In genomic region chr11:67081125-67081649, GRCm38 (mm10) we compare ENCODE assay signal across 9 mouse cellular contexts. TPM values are rescaled to one million over a fixed set of nuclear protein-coding genes. Genes with fewer than 3 reads are reported as not detected.
DNase-seq lines count a peak whose midpoint lies in the region; ATAC-seq and TF ChIP-seq lines count a peak whose summit lies in the region.
"Had no signal": no experiment of that assay in that cellular context is flagged by ENCODE, and none has a peak within 500 bp of the region (broad histone marks: within the 10 kb centered on the region; RNA-seq: fewer than 3 reads in every experiment).

No protein-coding gene starts in this region.

- no peak for TF ChIP-seq POLR2A in brain, embryonic 14.5 days (IDR thresholded peaks at IDR 0.05; ENCODE audit: borderline replicate concordance, extremely low read depth, insufficient read depth, insufficient read length, poor library complexity, severe bottlenecking)

- H3K27ac ChIP-seq in heart, embryonic 12.5 days (ENCODE audit: poor library complexity, severe bottlenecking), result no peak overlapping the region
- no peak overlapping the region for H3K27ac ChIP-seq in lung, embryonic 16.5 days (ENCODE audit: low read length)

- no peak overlapping the region for H3K4me3 ChIP-seq in heart, embryonic 12.5 days
- no peak overlapping the region for H3K4me3 ChIP-seq in lung, embryonic 16.5 days (ENCODE audit: low read length)
- H3K4me3 ChIP-seq: megakaryocyte, embryonic 14.5 days had no signal

- H3K9me3 ChIP-seq in heart, embryonic 12.5 days (replicated peaks), result no peaks in the 10 kb centered on the region
- no peaks in the 10 kb centered on the region for H3K9me3 ChIP-seq in lung, embryonic 16.5 days (ENCODE audit: control insufficient read depth, low read length)

- intact Hi-C loops in heart, postnatal 25 days (cut with DNase I), result no loop called here

- no peak for DNase-seq in heart, postnatal 25 days (ENCODE audit: low spot score)
- DNase-seq in brain, embryonic 14.5 days (ENCODE audit: low read depth), result peak; percentile 63
- DNase-seq in kidney, adult 8-10 months, result peak; percentile 35 to 38
- DNase-seq in yolk sac, embryonic 10.5 days (ENCODE audit: low spot score), result peak; percentile 73
- no peak for DNase-seq in thymus, adult 18-20 months
- no peak for DNase-seq in left cerebral cortex, adult 8-10 months (ENCODE audit: low spot score in 2 of 2)

- peaks cover 45% of the 10 kb centered on the region for H3K27me3 ChIP-seq in heart, embryonic 12.5 days (replicated peaks)
- H3K27me3 ChIP-seq in lung, embryonic 16.5 days (ENCODE audit: control insufficient read depth, insufficient read depth, low read depth, low read length), result peaks cover 16% of the 10 kb centered on the region; the same call in 1 of the 2 replicates

- peak; percentile 72; the same call in 1 of the 2 replicates for ATAC-seq in heart, embryonic 12.5 days (ENCODE audit: insufficient number of reproducible peaks, low FRiP score)
- peak; percentile 89 for ATAC-seq in lung, embryonic 16.5 days (ENCODE audit: low read depth)

- H3K9ac ChIP-seq in heart, embryonic 12.5 days, result no peak overlapping the region
- H3K9ac ChIP-seq in lung, embryonic 16.5 days (ENCODE audit: low read length), result no peak overlapping the region

- peak overlapping the region; percentile 31 for H3K4me2 ChIP-seq in heart, embryonic 12.5 days
- H3K4me2 ChIP-seq in lung, embryonic 16.5 days (ENCODE audit: low read depth, low read length), result peak overlapping the region; percentile 19; the same call in 1 of the 2 replicates

- H3K4me1 ChIP-seq in heart, embryonic 12.5 days (replicated peaks), result peaks cover 12% of the 10 kb centered on the region
- H3K4me1 ChIP-seq in lung, embryonic 16.5 days (replicated peaks; ENCODE audit: control insufficient read depth, insufficient read depth, low read length), result no peaks in the 10 kb centered on the region

- TF ChIP-seq CTCF in brain, embryonic 14.5 days (IDR thresholded peaks at IDR 0.05; ENCODE audit: borderline replicate concordance, extremely low read depth, insufficient read depth, insufficient read length), result no peak

- WGBS in heart, embryonic 12.5 days, result 5% methylated on average over 11 of the region's 11 CpGs
- 5% methylated on average over 10 of the region's 11 CpGs for WGBS in lung, embryonic 16.5 days

- H3K36me3 ChIP-seq in heart, embryonic 12.5 days, result no peaks in the 10 kb centered on the region
- no peaks in the 10 kb centered on the region for H3K36me3 ChIP-seq in lung, embryonic 16.5 days (ENCODE audit: control insufficient read depth, insufficient read depth, low read length)

RNA-seq across cellular contexts. Expression of gene Myh3, which starts 3.1 kb away (rescaled TPM):
- polyA plus RNA-seq in heart, embryonic 12.5 days (2016; fragmentation: Nextera tagmentation; extraction: Ambion mirVana), result 0.47 and 0.55 TPM in 2 replicates
- total RNA-seq in heart, postnatal 25 days (2021), result not detected
- 1.2 and 1.4 TPM in 2 replicates for polyA plus RNA-seq in brain, embryonic 14.5 days (2012; rRNA removed)
- 7.1 and 10.8 TPM in 2 replicates for polyA plus RNA-seq in lung, embryonic 16.5 days (2015; fragmentation: Nextera tagmentation; extraction: Ambion mirVana)
- total RNA-seq in left cerebral cortex, adult 8-10 months (2022), result 1 to 10 TPM; 3.4 to 6.9 (median 5.3) TPM

RNA-seq across cellular contexts. Expression of gene Sco1, which starts 28.7 kb away (rescaled TPM):
- polyA plus RNA-seq in heart, embryonic 12.5 days (2016; fragmentation: Nextera tagmentation; extraction: Ambion mirVana), result 24.3 and 25.8 TPM in 2 replicates
- 10 to 100 TPM; 19.0 to 19.5 TPM for total RNA-seq in heart, postnatal 25 days (2021)
- 5.6 and 7.5 TPM in 2 replicates for polyA plus RNA-seq in brain, embryonic 14.5 days (2012; rRNA removed)
- polyA plus RNA-seq in lung, embryonic 16.5 days (2015; fragmentation: Nextera tagmentation; extraction: Ambion mirVana), result 14.7 and 15.8 TPM in 2 replicates
- 10 to 100 TPM; 10.2 to 15.0 (median 11.0) TPM for total RNA-seq in left cerebral cortex, adult 8-10 months (2022)

RNA-seq across cellular contexts. Expression of gene Adprm, which starts 28.8 kb away (rescaled TPM):
- 20.1 and 21.2 TPM in 2 replicates for polyA plus RNA-seq in heart, embryonic 12.5 days (2016; fragmentation: Nextera tagmentation; extraction: Ambion mirVana)
- total RNA-seq in heart, postnatal 25 days (2021), result 10 to 100 TPM; 13.3 to 14.5 TPM
- polyA plus RNA-seq in brain, embryonic 14.5 days (2012; rRNA removed), result 28.8 and 33.5 TPM in 2 replicates
- 29.1 and 29.2 TPM in 2 replicates for polyA plus RNA-seq in lung, embryonic 16.5 days (2015; fragmentation: Nextera tagmentation; extraction: Ambion mirVana)
- total RNA-seq in left cerebral cortex, adult 8-10 months (2022), result 10 to 100 TPM; 24.6 to 30.2 (median 28.9) TPM

RNA-seq across cellular contexts. Expression of gene Tmem220, which starts 56.2 kb away (rescaled TPM):
- 1.3 TPM in 2 replicates for polyA plus RNA-seq in heart, embryonic 12.5 days (2016; fragmentation: Nextera tagmentation; extraction: Ambion mirVana)
- 1 to 10 TPM; 1.4 to 1.5 TPM for total RNA-seq in heart, postnatal 25 days (2021)
- 0.45 and 0.93 TPM in 2 replicates for polyA plus RNA-seq in brain, embryonic 14.5 days (2012; rRNA removed)
- 2.4 and 2.5 TPM in 2 replicates for polyA plus RNA-seq in lung, embryonic 16.5 days (2015; fragmentation: Nextera tagmentation; extraction: Ambion mirVana)
- total RNA-seq in left cerebral cortex, adult 8-10 months (2022), result 1 to 10 TPM in 3 of 4 experiments, under 1 TPM in 1; 0.67 to 1.2 (median 1.1) TPM

Comparison
In these comparisons a context has a peak if more than half of its experiments do, and no peak if none do; other contexts are left out.
1. DNase-seq: peak in brain, embryonic 14.5 days (single experiment), kidney, adult 8-10 months (2 of 2) and yolk sac, embryonic 10.5 days (single experiment); none in heart, postnatal 25 days (single experiment), thymus, adult 18-20 months (0 of 2) and left cerebral cortex, adult 8-10 months (0 of 2).